Mouse (Mus musculus): ENCODE measurements at regions not wholly inside any gene's neighbourhood (a gene's known extent, or its start where the extent isn't known, plus 50 kb on each side); places are given as distances from the start of the nearest gene placed in this dataset.

DNA sequence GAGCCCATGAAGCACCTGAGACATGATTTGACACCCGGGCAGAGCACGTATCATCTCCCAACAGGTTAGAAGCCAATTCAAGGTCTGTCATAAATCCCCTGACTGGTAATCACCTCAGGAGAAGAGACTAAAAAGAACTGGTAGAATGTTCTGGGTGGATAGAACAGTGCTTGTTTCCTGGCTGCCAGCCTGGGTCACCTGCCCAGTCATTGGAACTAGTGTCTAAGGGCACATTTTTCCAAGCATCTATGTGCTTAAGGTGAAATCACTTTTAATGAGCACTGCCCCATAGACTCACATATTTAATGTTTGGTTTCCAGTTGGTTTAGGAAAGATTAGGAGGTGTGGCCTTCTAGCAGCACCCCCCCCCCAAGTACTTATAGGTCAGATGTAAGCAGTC lies 162.0 kb upstream of the Jun start:
- DNase-seq (ENCODE audit: low read depth, low spot score) = no peak

DNA sequence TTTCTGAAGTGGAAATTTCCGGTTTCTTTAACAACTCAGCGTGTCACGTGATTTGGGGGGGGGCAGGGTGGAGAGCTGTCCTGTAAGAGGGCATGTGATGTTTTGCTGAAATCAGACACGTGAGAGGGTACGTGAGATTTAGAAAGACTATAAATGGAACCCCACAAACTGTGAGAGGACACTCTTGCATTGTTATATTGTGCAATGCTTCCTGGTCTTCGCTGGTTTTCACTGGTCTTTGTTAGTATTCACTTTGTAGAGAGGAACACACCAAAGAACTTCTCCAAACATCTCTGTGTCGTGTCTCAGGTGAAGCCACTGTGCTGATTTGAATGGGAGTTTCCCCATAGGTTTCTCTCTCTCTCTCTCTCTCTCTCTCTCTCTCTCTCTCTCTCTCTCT lies 163.2 kb upstream of the Jun start:
- no peak for DNase-seq (ENCODE audit: low read depth, low spot score)

DNA sequence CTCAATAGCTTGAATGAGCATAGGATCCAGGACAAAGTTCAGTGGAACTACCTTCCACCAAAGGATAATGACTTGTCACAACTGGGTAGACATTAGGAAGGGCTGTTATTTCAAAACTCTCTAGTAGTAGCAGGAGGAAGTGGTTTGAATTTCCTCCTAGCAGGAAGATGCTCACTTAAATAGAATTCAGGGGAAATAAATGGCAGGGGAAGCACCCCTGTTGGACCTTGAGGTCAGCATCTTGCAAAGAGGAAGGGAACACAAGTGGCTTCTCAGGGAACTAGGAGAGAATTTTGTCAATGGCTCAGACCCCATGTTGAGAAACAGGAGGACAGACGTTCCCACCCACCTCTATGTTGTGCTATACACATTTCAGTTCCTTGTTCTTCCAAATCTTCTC lies 178.4 kb upstream of the Jun start:
- no peak for DNase-seq (ENCODE audit: low read depth, low spot score)

DNA sequence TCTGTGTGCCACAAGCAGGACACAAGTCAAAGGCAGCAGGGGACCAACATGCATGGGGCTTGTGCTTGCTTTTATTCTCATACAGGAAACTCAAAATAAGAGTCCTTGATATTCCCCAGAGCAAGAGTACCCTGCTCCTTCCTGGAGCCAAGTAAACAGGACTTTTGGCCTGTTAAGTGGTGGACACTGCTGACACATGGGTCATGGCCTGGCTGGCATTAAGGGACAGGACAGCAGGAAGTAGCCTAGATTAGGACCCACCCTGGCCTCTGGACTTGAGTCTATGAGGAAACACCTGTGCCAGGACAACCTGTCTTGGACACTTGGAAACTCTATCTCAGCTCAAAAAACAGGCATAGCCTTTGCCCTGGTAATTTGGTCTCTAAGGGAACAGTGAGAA lies 181.0 kb upstream of the Jun start:
- DNase-seq (ENCODE audit: low read depth, low spot score) = no peak

DNA sequence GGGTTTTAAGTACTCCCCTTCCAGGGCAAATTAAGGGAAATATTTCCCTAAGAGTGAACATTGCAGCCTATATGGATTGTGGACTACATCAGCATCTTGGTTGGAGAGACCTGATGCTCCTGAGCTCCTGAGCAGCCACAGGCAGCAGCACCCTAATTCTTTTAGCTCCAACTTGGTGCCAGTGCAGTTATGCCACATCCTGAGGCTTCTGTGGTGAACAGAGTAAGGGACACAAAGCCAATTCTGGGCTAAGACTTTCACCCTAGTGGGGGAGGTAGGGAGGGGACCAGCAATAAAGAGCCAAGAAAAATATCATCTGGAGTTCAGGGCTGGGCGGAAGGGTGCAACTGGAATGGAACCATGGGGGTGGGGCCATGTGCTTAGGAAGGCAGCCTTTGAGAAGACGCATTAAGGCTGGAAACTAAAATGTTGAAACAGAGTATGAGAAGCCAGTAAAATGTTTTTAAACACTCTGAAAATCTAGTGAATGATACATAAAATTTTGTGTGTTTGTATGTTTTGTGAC lies 182.1 kb upstream of the Jun start:
- DNase-seq (ENCODE audit: low read depth, low spot score) = no peak

DNA sequence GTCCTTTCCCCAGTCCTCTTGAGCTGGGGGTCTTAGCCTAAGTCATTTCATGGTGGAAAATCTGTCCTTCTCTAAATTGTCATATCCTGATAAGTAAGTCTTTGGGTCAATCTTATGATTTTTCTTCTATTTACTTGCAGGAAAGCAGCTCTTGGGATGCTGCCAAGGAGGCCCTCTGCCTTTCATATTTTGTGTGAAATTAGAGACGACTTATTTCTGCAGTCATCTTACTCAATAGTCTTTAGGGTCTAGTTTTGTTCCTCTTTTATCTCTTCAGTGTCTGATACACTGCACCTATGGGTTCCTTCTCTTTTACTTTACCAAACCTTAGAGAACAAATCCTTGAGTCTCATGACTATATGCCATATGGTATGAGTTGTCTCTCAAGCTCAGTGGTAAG lies 196.0 kb upstream of the Jun start:
- DNase-seq (ENCODE audit: low read depth, low spot score) = no peak

DNA sequence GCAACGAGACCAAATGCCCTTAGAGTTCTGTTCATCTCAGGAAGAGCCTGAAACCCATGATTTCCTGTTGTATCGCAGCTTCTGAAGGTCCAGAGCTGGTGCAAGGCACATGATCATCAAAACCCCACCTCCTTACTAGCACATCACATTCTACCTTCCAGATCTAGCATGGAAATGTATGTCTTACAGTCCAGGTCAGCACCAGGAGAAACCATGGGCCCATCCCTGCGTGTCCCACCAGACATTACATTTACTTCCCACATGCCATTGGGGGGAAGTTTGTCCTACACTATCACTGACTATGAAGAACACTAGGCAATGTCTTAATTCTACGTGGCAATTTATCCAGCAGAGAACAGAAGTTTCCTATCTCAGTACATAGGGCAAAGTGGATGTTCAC lies 197.0 kb upstream of the Jun start:
- DNase-seq (ENCODE audit: low read depth, low spot score) = no peak

DNA sequence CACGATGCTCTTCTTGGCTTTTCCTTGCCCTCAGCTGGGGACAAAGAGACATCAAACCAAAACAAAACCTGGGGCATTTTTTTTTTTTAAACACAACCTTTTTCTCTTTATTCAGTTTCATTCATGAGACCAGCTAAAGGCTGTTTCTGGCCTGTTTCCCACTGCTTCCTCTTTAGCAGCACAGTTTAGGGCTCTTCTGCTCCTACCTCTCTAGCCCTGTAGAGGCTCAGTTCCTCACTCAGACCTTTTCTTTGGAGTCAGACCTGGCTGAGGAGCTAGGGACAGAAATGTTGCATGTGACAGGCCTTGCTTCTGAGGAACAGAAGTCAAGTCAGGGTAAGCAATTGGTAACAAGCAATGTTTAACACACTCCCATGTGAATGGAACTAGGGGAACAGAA lies 198.1 kb upstream of the Jun start:
- no peak for DNase-seq (ENCODE audit: low read depth, low spot score)

DNA sequence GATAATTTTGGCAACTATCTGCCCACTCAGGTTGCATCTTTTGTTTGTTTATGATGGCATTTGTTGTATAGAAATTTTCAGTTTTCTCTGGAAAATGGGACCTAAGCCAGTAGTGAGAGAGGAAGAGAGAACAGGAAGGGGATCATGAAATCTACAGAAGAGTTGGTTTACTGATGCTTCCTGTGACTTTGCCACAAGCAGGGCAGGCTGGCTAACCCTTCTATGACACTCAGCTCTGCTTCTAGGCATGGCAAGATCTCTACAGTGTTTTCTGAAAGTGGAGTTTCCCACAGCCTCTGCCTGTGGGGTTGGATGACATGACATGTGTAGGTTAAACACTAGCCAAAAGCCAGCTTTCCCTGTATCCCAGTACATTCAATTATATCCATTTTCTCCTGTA lies 217.7 kb upstream of the Jun start:
- no peak for DNase-seq (ENCODE audit: low read depth, low spot score)

DNA sequence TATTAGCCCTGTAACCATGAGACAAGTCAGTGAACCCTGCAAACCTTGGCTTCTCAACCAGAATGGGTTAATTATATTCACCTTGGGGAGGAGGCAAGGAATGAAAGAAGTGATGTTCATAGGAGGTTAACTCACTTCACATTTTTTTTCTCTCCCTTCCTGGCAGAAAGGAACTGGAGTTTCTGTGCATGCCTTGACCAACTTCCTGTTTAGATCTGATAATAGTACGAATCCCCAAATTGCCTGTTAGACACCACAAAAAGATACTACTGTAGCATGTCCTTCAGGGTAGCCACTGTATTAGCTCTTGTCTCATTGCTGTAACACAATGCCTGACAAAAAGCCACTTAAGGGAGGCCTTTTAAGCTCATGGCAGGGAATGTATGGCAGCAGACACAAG lies 218.4 kb upstream of the Jun start:
- DNase-seq (ENCODE audit: low read depth, low spot score) = no peak

DNA sequence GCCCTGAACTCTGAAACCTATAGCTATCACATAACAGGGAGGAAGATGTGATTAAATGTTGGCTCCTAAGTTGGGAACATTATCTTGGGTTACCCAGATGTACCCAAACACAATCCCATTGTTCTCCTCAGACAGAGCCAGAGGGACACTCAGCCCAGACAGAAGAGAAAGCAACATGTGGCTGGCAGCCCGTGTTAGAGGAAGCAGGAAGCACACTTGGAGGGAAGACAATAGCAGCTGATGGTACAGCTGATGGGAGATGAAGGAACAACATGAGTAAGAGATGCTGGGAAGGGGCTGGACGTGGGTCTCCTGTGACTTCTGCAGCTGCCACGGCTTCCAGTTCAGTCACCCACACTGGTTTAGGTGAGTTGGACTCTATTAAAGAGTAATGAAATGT lies 224.2 kb upstream of the Jun start:
- no peak for DNase-seq (ENCODE audit: low read depth, low spot score)

DNA sequence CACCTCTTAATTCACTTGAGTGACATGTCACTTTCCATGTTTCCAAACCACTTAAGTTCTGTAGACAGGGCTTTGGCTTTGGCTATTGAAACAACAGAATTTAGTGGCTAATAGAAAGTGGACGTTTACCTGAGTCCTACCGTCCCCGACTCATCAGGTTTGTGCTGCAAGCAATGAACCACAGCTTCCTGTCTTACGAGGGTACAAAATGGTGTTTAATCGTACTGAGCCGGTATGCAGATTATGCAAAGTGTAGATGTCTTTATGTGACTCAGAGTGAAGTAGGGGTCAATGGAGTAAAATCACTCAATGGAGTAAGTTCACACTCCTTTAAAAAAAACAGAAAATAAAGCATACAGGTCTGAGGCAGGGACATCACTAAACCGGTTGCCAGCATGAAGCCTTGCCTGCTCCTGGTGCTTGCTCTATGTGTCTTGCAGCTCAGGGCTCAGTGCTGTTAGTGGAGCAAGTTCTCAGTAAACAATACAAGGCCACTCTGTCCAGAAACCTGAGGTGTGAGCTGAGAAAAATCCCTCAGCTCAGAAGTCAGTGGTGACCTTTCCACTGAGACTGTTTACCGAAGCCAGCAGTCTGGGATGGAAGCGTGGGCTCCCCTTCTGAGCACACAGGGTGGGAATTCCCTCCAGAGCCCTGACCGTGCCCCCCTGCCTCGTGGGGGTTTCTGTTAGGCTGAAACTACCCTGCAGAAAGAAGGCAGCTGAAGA lies 226.1 kb upstream of the Jun start:
- DNase-seq (ENCODE audit: low read depth, low spot score) = no peak

DNA sequence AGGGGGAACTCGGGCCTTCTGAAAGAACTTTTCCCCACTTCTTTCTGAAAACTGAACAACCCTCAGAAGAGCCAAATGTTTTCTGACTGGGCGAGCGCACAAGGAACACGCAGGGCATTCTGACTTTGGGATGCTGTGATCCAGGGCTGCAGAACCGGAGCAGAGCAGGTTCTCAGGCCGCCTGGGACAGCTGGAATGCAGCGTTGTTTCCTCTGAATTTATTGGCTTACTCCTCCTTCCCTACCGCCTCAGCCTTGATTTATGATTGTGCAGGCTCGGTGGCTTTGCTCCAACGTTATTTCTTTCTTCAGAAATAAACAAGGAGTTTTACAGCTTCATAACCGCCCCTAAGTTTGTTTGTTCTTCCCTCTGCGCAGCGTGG lies 226.7 kb upstream of the Jun start:
- no peak for DNase-seq (ENCODE audit: low read depth, low spot score)

DNA sequence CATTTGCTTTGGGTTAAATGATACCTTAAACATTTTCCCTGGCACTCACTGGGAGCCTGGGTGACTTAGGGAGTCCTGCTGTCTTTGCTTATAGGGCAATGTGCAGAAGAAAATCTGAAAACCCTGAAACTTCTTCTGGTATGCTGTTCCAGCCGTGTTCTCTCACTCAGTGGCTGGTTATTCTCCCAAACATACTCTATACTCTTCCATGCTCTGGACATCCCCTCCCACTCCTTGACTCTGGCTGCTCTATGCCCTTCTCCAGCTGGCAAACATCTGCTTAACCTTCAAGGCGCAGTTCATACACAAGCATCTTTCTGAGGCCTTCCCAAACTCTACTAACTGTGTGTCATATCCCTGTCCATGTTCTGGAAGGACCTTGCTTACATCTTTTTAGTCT lies 227.2 kb upstream of the Jun start:
- no peak for DNase-seq (ENCODE audit: low read depth, low spot score)

DNA sequence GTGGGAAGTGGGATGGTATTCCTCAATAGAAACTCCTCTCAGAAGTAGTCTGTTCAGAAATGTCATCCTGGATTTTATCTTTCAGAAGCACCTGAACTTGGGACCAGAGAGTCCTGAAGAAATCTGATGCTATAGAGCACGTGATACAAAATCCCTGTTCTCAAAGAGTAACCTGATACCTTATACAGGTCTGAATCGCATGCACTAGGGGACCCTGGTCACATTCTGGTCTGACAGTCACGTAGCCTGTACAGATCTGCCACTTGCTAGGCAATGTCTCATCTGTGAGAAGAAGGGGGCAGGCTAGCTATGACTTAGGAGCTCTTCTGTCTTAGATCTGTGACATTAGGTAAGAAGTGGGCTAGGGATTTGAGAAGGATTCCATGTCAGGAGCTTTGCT lies 230.1 kb upstream of the Jun start:
- DNase-seq (ENCODE audit: low read depth, low spot score) = no peak

DNA sequence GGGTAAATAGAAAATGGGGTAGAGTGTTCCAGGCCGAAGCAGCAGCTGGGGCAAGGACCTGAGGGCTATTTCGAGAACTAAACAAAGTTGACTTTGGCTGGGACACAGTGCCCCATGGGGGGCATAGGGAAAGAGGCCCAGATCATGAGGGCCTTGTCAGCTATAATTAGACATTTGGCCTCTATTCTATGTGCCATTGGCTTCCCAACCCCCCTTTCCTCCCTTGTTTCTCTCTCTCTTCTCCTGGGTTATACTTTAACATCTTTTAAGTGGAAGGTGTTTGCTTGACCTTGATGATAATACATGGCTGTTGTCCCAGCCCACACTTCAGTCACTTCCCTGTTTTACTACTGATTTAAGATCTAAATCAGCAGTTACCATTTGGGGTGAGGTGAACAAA lies 231.8 kb upstream of the Jun start:
- no peak for DNase-seq (ENCODE audit: low read depth, low spot score)

DNA sequence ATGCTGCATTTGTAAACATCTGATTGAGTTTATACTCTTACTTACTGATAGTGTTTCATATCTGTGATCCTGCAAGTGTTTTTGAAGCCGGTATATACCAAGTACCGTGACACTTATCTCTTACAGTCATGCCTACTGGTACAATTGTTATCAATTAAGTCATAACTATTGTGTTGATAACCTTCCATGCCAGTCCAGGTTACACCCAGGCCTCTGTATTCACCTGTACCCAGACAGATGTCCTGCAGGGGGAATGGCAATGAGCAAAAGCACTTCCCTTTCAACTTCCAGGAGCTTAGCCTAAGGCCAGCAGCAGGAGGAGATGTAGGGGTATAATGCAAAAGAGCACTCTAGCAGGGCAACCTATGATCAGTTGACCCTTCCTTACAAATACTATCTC lies 232.2 kb upstream of the Jun start:
- DNase-seq (ENCODE audit: low read depth, low spot score) = no peak

DNA sequence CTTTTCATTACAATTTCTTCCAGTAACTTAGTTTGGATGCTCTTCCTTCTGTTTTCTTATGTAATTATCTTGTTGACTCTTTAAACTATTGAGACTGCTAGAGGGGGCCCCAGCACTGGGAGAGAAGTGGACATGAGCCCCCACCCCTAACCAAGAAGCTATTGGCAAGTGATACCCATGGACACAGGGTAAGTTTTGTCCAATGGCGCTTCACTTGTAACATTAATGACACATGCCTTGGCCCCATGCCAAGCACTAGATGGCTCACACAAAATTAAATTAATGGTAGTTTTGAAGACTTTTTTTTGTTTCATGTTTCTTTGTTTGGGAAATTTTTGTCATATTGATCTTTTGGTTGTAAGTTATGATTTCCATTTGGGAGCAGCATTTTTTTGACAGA lies 232.7 kb upstream of the Jun start:
- DNase-seq (ENCODE audit: low read depth, low spot score) = no peak

DNA sequence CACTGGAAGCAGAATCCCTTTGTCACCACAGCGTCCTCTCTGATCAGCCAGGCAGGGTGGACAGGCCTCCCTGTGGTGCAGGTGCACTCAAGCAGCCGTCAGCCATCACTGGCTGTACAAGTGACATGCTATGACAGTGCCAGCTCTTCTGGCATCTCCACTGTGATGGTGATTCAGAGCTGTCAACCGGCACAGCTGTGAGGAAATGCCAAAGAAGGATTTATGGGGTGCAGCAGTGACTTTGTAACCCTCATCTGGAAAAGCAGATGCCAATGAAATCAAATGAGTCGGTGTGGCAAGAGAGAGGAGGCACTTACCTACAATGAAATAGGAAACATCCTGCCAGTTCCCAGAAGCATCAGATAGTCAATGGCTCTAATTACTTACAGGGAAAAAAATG lies 238.3 kb upstream of the Jun start:
- DNase-seq (ENCODE audit: low read depth, low spot score) = peak; percentile 51

DNA sequence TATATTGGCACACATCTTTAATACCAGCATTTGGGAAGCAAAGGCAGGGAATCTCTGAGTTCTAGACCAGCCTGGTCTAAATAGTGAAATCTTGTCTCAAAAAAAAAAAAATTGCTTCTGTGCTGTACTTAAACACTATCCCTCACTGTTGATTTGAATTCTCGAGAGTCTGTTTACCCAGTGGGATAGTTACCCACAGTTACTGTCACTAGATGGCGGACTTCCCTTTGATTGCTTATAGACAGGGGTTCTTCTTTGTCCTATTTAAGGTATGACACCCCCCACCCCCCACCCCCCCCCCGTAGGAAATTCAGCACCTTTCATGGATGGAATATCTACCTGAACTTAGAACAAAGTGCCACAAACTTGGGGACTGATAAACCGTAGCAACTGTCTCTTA lies 242.1 kb upstream of the Jun start:
- peak; percentile 18 for DNase-seq (ENCODE audit: low read depth, low spot score)

DNA sequence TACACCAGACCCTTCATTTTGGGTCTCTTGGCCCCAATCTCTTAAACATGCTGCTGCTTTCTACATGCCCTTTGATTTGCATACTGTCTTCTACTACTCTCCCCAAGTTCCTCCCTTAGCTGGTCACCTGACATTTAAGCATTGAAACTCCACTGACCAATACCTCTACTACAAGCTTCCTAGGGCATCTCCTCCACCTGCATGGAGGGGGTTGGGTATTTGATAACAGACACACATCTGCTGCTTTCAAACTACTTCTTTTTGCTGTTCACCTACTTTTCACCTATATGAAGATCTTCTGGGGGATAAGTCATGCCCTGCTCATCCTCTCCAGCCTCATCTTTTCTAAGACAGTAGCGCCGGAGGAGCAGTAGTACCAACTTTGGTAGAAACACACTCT lies 249.9 kb upstream of the Jun start:
- no peak for DNase-seq (ENCODE audit: low read depth, low spot score)

DNA sequence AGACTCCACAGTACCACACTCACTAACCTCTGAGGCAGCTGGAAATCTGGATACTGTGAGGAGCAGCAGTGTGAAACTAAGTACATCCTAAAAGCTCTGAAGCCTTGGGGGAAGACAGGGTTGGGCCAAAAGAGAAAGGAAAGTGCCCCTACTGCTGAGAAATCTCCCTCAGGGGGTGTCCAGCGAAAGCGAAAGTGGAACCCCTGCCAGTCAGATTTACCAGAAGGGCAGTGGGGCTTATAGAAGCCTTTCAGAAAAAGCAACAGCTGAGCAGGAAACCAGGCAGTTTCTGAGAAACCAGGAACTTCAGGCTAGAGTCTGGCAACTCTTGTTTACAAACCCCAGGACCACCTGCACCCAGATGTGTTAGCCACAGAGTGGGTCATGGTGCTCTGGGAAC lies 251.3 kb upstream of the Jun start:
- peak; percentile 40 for DNase-seq (ENCODE audit: low read depth, low spot score)

DNA sequence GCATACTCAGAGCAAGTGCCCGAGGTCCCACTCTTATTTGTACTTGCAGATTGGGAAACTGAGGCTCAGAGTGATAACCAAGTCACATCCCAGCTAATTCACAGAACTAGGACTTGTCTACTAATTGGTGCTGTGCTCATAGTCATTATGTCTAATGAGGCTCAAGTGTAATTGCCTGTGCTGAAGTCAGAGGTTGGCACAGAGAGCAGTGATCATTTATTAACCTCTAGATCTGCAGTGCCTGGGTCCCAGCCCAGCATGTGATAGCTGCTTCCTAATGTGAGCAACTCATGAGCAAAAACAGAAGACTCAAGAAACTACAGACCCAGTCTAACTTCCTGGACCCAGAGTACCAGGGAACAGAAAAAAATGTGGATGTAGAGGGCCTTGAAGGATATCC lies 252.0 kb upstream of the Jun start:
- no peak for DNase-seq (ENCODE audit: low read depth, low spot score)

DNA sequence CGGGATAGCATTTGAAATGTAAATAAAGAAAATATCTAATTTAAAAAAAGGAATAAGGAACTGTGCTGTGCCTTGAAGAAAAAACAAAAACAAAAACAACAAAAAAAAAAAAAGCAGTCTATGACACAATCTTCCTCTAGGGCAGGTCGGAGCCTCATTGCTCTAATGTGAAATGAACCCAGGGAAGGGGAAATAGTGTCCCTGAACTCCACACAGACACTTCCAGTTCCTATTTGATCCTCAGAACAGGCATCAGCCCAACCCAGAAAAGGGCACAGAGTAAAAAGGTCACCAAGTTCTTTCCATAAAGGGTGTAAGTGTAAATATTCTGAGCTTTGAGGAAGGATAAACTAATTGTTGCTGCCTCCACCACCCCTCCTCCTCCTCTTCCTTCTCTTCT lies 250.2 kb upstream of the Fggy start:
- no peak for DNase-seq (ENCODE audit: low read depth, low spot score)
